Comparison of ENCODE assay signal across 8 mouse cellular contexts in the genomic region with DNA sequence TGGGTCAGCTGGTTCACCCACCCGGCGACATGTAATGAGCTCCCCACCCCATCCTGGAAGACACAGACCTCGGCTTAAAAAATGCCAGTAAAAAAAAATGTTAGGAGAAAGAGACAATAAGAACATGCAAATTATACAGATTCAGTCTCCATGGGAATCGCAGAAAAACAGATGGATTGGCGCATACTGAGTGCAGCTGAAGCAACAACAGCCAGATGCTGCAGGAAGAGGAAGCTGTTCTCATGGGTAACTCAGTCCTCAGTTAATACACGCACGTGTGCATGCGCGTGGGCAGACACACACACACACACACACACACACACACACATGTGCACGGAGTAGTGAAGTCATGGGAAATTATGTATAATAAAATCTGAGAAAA. TPM values are rescaled to one million over a fixed set of nuclear protein-coding genes. Genes with fewer than 3 reads are reported as not detected.
A peak's percentile ranks its signal among the peaks of the same experiment; 100 is the strongest.
DNase-seq lines count a peak whose midpoint lies in the region; ATAC-seq and TF ChIP-seq lines count a peak whose summit lies in the region.

No protein-coding gene starts in this region.

- no peaks in the 10 kb centered on the region for H3K9me3 ChIP-seq in kidney, embryonic 15.5 days (replicated peaks)

- H3K9ac ChIP-seq in kidney, embryonic 15.5 days, result 0 out of 2 replicates have a peak overlapping the region, but pooled peaks have one; percentile 21

- no peak; the same call in 1 of the 2 replicates for ATAC-seq in kidney, embryonic 15.5 days (replicated peaks; ENCODE audit: low FRiP score)

- 67% methylated on average over 10 of the region's 10 CpGs for WGBS in kidney, embryonic 15.5 days
- 28% methylated on average over 10 of the region's 10 CpGs for WGBS in cerebellum, adult 2 months

- peak overlapping the region; percentile 77 for H3K27ac ChIP-seq in kidney, embryonic 15.5 days
- no peak overlapping the region for H3K27ac ChIP-seq in cerebellum, adult 2 months (ENCODE audit: insufficient read depth, low read length)

- H3K36me3 ChIP-seq in kidney, embryonic 15.5 days, result peaks cover 5% of the 10 kb centered on the region

- no peaks in the 10 kb centered on the region for H3K27me3 ChIP-seq in kidney, embryonic 15.5 days
- no peaks in the 10 kb centered on the region for H3K27me3 ChIP-seq in cerebellum, adult 2 months (ENCODE audit: control insufficient read depth, insufficient read depth, low read length)

- H3K4me3 ChIP-seq in kidney, embryonic 15.5 days (replicated peaks), result no peak overlapping the region
- no peak overlapping the region for H3K4me3 ChIP-seq in cerebellum, adult 2 months (replicated peaks; ENCODE audit: insufficient read depth, low read depth, low read length)

- no peak for DNase-seq in kidney, postnatal 14 days
- peak; percentile 45 for DNase-seq in NIH3T3 (ENCODE audit: low read depth)
- peak; percentile 68 to 72 for DNase-seq in heart, adult 18-20 months
- DNase-seq in layer of hippocampus, adult 9-10 months (ENCODE audit: low spot score), result peak; percentile 55
- DNase-seq in right cerebral cortex, postnatal 4 days, result peak; percentile 23
- no peak for DNase-seq in testis, postnatal 10 days (ENCODE audit: low spot score)
- DNase-seq in cerebellum, adult 2 months, result no peak

- TF ChIP-seq CTCF in cerebellum, adult 2 months (IDR thresholded peaks at IDR 0.05; ENCODE audit: borderline replicate concordance, insufficient read depth, low read depth, low read length), result no peak

- peaks cover 29% of the 10 kb centered on the region for H3K4me1 ChIP-seq in kidney, embryonic 15.5 days
- H3K4me1 ChIP-seq in cerebellum, adult 2 months (ENCODE audit: control insufficient read depth, insufficient read depth, low read length), result peaks cover 17% of the 10 kb centered on the region

- H3K4me2 ChIP-seq in kidney, embryonic 15.5 days, result no peak overlapping the region

- TF ChIP-seq POLR2A in cerebellum, adult 2 months (IDR thresholded peaks at IDR 0.05; ENCODE audit: borderline replicate concordance, insufficient read depth, low read length), result no peak

RNA-seq across cellular contexts. Expression of a gene that starts 23.7 kb away (rescaled TPM):
- 93.5 and 101 TPM in 2 replicates for polyA plus RNA-seq in kidney, embryonic 15.5 days (2015; fragmentation: Nextera tagmentation; extraction: Ambion mirVana)
- total RNA-seq in heart, adult 18-20 months (2021), result 10 to 100 TPM; 83.1 to 94.8 TPM
- 21.3 and 22.2 TPM in 2 replicates for polyA plus RNA-seq in cerebellum, adult 2 months (2012; rRNA removed)

Comparison
In these comparisons a context has a peak if more than half of its experiments do, and no peak if none do; other contexts are left out.
1. DNase-seq: peak in NIH3T3 (single experiment), heart, adult 18-20 months (2 of 2), layer of hippocampus, adult 9-10 months (single experiment) and right cerebral cortex, postnatal 4 days (single experiment); none in kidney, postnatal 14 days (single experiment), testis, postnatal 10 days (single experiment) and cerebellum, adult 2 months (0 of 2).